In the genomic region with DNA sequence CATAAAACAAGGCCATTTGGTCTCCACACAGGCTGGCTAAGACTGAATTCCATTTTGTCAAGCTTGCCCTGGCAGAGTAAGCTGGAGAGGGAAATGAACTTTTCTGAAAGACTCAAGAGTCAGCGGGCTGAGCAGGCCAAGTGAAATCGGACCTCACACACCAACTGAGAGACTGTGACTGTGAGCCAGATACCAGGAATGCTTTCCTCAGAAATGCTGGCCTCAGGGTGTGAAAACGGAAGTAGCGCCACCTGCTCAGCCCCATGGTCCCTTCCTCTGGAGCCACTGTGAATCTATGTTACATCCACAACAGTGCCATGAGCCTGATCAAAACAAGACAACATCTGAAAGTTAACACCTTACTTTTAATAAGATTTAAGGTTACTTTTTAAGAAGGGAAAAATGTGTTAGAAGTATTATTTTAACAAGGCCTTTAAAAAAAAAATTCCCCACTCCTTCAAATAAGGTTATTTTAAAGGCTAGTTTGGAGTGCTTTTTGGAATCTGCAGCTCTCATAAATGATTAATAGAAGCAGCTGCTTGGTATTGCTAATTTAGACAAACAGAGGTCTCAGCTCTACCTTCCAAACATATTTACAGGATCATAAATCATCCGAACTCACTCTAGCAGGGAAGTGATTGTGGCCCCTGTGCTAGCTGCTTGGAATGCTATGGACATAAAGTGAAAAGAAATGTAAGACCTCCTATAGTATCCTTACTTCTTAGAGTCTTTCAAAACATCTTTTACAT, we compare ENCODE assay signal across 9 mouse cellular contexts. TPM values are rescaled to one million over a fixed set of nuclear protein-coding genes. Genes with fewer than 3 reads are reported as not detected.
DNase-seq lines count a peak whose midpoint lies in the region; ATAC-seq lines count a peak whose summit lies in the region.
"Had no signal": no experiment of that assay in that cellular context is flagged by ENCODE, and none has a peak within 500 bp of the region (broad histone marks: within the 10 kb centered on the region; RNA-seq: fewer than 3 reads in every experiment).

No protein-coding gene starts in this region.

- DNase-seq in neural tube, embryonic 10.5 days (ENCODE audit: extremely low spot score, low spot score) = peak; percentile 34
- peak; percentile 35 for DNase-seq in embryo, embryonic 11.5 days (ENCODE audit: low read depth, low spot score)
- DNase-seq in kidney, adult 18-20 months = peak; percentile 50
- DNase-seq in spleen, adult 18-20 months = no peak
- no peak for DNase-seq in left cerebral cortex, postnatal 36 days (ENCODE audit: low spot score in 2 of 2)

- ATAC-seq in neural tube, embryonic 15.5 days (ENCODE audit: low FRiP score) = no peak
- ATAC-seq in stomach, embryonic 16.5 days (ENCODE audit: insufficient read depth, low FRiP score) = no peak
- no peak for ATAC-seq in forebrain, embryonic 13.5 days

- no peak overlapping the region for H3K4me2 ChIP-seq in neural tube, embryonic 15.5 days
- no peak overlapping the region for H3K4me2 ChIP-seq in stomach, embryonic 16.5 days (ENCODE audit: low read depth, low read length)
- no peak overlapping the region for H3K4me2 ChIP-seq in forebrain, embryonic 13.5 days

- no peaks in the 10 kb centered on the region for H3K27me3 ChIP-seq in neural tube, embryonic 15.5 days (replicated peaks)
- H3K27me3 ChIP-seq in stomach, embryonic 16.5 days (ENCODE audit: control insufficient read depth, insufficient read depth, low read length) = no peaks in the 10 kb centered on the region
- no peaks in the 10 kb centered on the region for H3K27me3 ChIP-seq in forebrain, embryonic 13.5 days

- WGBS in neural tube, embryonic 15.5 days = 47% methylated on average over 5 of the region's 5 CpGs
- 36% methylated on average over 5 of the region's 5 CpGs for WGBS in stomach, embryonic 16.5 days
- WGBS in forebrain, embryonic 13.5 days = 52% methylated on average over 5 of the region's 5 CpGs

- H3K36me3 ChIP-seq in neural tube, embryonic 15.5 days = no peaks in the 10 kb centered on the region
- H3K36me3 ChIP-seq in stomach, embryonic 16.5 days (ENCODE audit: control insufficient read depth, insufficient read depth, low read length) = no peaks in the 10 kb centered on the region
- no peaks in the 10 kb centered on the region for H3K36me3 ChIP-seq in forebrain, embryonic 13.5 days (ENCODE audit: poor library complexity, severe bottlenecking)

- H3K9me3 ChIP-seq in neural tube, embryonic 15.5 days (replicated peaks) = no peaks in the 10 kb centered on the region
- no peaks in the 10 kb centered on the region for H3K9me3 ChIP-seq in stomach, embryonic 16.5 days (replicated peaks; ENCODE audit: control insufficient read depth, low read length)
- H3K9me3 ChIP-seq in forebrain, embryonic 13.5 days (replicated peaks) = no peaks in the 10 kb centered on the region

- H3K9ac ChIP-seq in neural tube, embryonic 15.5 days (replicated peaks) = no peak overlapping the region
- no peak overlapping the region for H3K9ac ChIP-seq in stomach, embryonic 16.5 days (ENCODE audit: low read length)
- no peak overlapping the region for H3K9ac ChIP-seq in forebrain, embryonic 13.5 days

- H3K4me3 ChIP-seq in neural tube, embryonic 15.5 days (replicated peaks) = no peak overlapping the region
- no peak overlapping the region for H3K4me3 ChIP-seq in stomach, embryonic 16.5 days (replicated peaks; ENCODE audit: low read length)
- H3K4me3 ChIP-seq in forebrain, embryonic 13.5 days = no peak overlapping the region
- H3K4me3 ChIP-seq: left cerebral cortex, adult 2 months had no signal

- intact Hi-C loops in left cerebral cortex, postnatal 36 days (cut with DNase I) = no loop called here

- peaks cover 32% of the 10 kb centered on the region for H3K4me1 ChIP-seq in neural tube, embryonic 15.5 days
- H3K4me1 ChIP-seq in stomach, embryonic 16.5 days (ENCODE audit: control insufficient read depth, insufficient read depth, low read length) = peaks cover 19% of the 10 kb centered on the region
- H3K4me1 ChIP-seq in forebrain, embryonic 13.5 days = peaks cover 27% of the 10 kb centered on the region

- H3K27ac ChIP-seq in neural tube, embryonic 15.5 days (replicated peaks) = no peak overlapping the region
- H3K27ac ChIP-seq in stomach, embryonic 16.5 days (ENCODE audit: low read length) = peak overlapping the region; percentile 49; the same call in 1 of the 2 replicates
- no peak overlapping the region for H3K27ac ChIP-seq in forebrain, embryonic 13.5 days

RNA-seq across cellular contexts. Expression of gene Akap11, which starts 2.1 kb away (rescaled TPM):
- 31.5 and 32.4 TPM in 2 replicates for polyA plus RNA-seq in neural tube, embryonic 15.5 days (2015; fragmentation: Nextera tagmentation; extraction: Ambion mirVana)
- 16.3 and 17.6 TPM in 2 replicates for polyA plus RNA-seq in stomach, embryonic 16.5 days (2015; fragmentation: Nextera tagmentation; extraction: Ambion mirVana)
- 100 to 1,000 TPM; 160 to 181 TPM for total RNA-seq in left cerebral cortex, postnatal 36 days (2021)
- polyA plus RNA-seq in forebrain, embryonic 13.5 days (2015; fragmentation: Nextera tagmentation; extraction: Ambion mirVana) = 30.2 and 34.9 TPM in 2 replicates

Comparison
In these comparisons a context has a peak if more than half of its experiments do, and no peak if none do; other contexts are left out.
1. DNase-seq: peak in neural tube, embryonic 10.5 days (single experiment), embryo, embryonic 11.5 days (single experiment) and kidney, adult 18-20 months (single experiment); none in spleen, adult 18-20 months (0 of 2) and left cerebral cortex, postnatal 36 days (0 of 2).